Mouse (Mus musculus) liver, adult 2 months (tissue): ENCODE measurements around the gene Ctnnb1.

Experiments used
- CTCF ChIP-seq: fragments of 200-500 bp; IDR thresholded peaks from 2 replicates; pipeline ENCODE4 v1.5.1; 2011; ENCODE audit warnings: low read depth, low read length, control low read depth
- POLR2A ChIP-seq: fragments of 200-500 bp; IDR thresholded peaks from 2 replicates; pipeline ENCODE4 v1.6.1; 2011; ENCODE audit warnings: low read length, control low read depth; ENCODE audit not compliant: insufficient read depth; ENCODE audit errors: extremely low read depth

DNA sequence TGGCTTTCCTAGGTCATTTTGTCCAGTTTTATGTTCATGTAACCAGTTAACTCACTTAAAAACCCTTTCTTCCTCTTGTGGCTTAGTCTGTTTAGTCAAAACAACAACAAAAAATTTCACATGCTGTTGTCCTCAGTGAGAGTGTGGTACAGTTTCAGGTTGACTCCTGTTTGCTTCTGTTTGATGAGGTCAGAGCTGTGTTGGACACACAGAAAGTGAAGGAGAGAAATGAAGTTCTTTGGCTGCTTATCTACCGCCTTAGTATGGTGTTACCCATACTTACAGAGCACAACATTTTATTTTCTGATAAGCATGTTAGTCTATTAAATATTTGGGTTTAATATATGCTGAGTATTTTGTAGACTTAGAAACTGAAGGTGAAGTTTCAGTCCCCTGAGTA lies 14.7 kb downstream of the Ctnnb1 start:
- TF ChIP-seq CTCF: no peak
- no peak for TF ChIP-seq POLR2A
